Mouse (Mus musculus) embryonic facial prominence, embryonic 15.5 days (tissue): ENCODE data around the gene Lactb. TPM values are rescaled to one million over a fixed set of nuclear protein-coding genes. Genes with fewer than 3 reads are reported as not detected.
"Not testable (repeated sequence)": the region's sequence is repeated elsewhere in the genome, so short reads cannot be mapped to it uniquely, and the experiment has no call there.

Experiments used
- ATAC-seq: fragments of 200-750 bp; cut with Nextera tagmentation; 2 replicates; pipeline ENCODE4 v1.8.0; 2017; ENCODE audit warnings: low read depth, moderate TSS enrichment; ENCODE audit not compliant: insufficient number of reproducible peaks, low FRiP score, low TSS enrichment
- H3K27ac ChIP-seq: fragments of 300-500 bp; sonication (generic); replicated peaks from 2 replicates; pipeline ENCODE4 v1.5.1; 2015; ENCODE audit warnings: mild to moderate bottlenecking, inconsistent platforms
- H3K27me3 ChIP-seq: fragments of 300-500 bp; sonication (generic); 2 replicates; pipeline ENCODE4 v1.6.1; 2015; ENCODE audit warnings: inconsistent platforms
- H3K36me3 ChIP-seq: fragments of 300-500 bp; sonication (generic); 2 replicates; pipeline ENCODE4 v1.6.1; 2015; ENCODE audit warnings: mild to moderate bottlenecking, inconsistent platforms
- H3K4me1 ChIP-seq: fragments of 300-500 bp; sonication (generic); 2 replicates; pipeline ENCODE4 v1.6.1; 2015; ENCODE audit warnings: inconsistent platforms
- H3K4me2 ChIP-seq: fragments of 300-500 bp; sonication (generic); replicated peaks from 2 replicates; pipeline ENCODE4 v1.6.1; 2015; ENCODE audit warnings: mild to moderate bottlenecking, inconsistent platforms
- H3K4me3 ChIP-seq: fragments of 300-500 bp; sonication (generic); replicated peaks from 2 replicates; pipeline ENCODE4 v1.5.1; 2015; ENCODE audit warnings: mild to moderate bottlenecking, inconsistent platforms
- H3K9ac ChIP-seq: fragments of 300-500 bp; sonication (generic); 2 replicates; pipeline ENCODE4 v1.6.1; 2015; ENCODE audit warnings: inconsistent platforms
- H3K9me3 ChIP-seq: fragments of 300-500 bp; sonication (generic); replicated peaks from 2 replicates; pipeline ENCODE4 v1.6.1; 2016; ENCODE audit warnings: inconsistent platforms
- WGBS: fragments of 180-500 bp; shearing (Covaris S2); methylation state at CpG from one replicate; pipeline ENCODE4 v1.1.7; 2015; 5-methylcytosine and 5-hydroxymethylcytosine counted together
- polyA plus RNA-seq: library from polyadenylated mRNA; unstranded; fragments of >200 nt; fragmentation: Nextera tagmentation; extraction: Ambion mirVana; gene quantifications from 2 replicates; pipeline ENCODE4 v1.2.1, GENCODE M21; 2015

Lactb gene
- polyA plus RNA-seq, 1 experiment from 2014 or later, result 9.1 TPM

DNA sequence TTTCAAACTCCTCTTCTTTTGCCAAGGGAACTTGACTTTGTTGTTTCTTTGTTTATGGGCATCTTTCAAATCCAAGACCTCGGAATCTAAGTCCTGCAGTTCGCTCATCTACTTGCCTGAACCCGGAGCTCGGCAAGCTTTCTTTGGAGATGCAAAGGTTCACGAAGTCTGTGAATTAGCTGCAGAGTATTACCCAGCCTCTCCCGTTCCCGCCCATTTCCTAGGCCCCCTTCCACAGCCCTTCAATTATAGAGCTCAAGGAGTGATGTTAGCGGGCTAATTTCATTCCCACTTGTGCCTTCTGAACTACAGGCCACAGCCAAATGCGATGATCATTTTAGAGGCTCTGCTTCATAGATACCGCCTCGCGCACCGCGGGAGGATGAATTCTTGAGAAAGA is 55.3 kb downstream of the Lactb start:
- Histone ChIP-seq H3K36me3 (no peaks in the 10 kb centered on the region), H3K9me3 (no peaks in the 10 kb centered on the region), H3K4me1 (peaks cover 32% of the 10 kb centered on the region), H3K27ac (peak overlapping the region; percentile 82), H3K4me2 (peak overlapping the region; percentile 78), H3K4me3 (peak overlapping the region; percentile 94), H3K9ac (peak overlapping the region; percentile 16; the same call in 1 of the 2 replicates), H3K27me3 (no peaks in the 10 kb centered on the region)
- WGBS, result 2% methylated on average over 13 of the region's 14 CpGs
- peak; percentile 45; the same call in 1 of the 2 replicates for ATAC-seq

DNA sequence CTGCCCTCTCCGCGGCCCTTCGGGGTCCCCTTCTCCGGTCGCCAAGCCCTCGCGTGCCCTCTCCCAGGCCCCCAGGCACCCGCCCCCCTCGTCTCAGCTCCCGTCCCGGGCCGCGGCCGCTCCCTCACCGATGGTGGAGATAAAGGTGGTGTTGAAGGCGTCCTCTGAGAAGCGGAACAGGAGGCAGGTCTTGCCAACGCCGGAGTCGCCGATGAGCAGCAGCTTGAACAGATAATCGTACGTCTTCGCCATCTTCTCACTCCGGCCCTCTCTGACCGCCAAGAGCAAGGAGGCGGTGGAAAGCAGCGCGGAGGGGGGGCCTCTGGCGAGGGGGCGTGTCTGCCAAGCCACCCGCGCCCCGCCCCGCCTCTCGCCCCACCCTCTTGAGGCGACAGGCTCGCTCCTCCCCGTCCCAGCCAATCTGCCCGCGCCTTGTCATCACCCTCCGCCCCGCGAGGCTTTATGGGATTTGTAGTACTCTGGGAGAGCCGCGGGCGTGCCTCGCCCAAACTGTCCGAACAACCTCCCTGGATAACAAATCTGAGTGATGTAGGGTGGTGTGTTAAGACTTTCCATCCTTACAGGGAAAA is 55.8 kb downstream of the Lactb start, which contains the start of gene Rab8b:
TSS of gene Rab8b (minus strand) at position 306 of the 590 bp plus-strand sequence.
- H3K4me3 ChIP-seq, result peak within 1 kb of the TSS; percentile 94
- peak within 1 kb of the TSS; percentile 89 for H3K9ac ChIP-seq
- no peaks in the 10 kb centered on the region for H3K9me3 ChIP-seq
- no peaks in the 10 kb centered on the region for H3K36me3 ChIP-seq
- peak within 1 kb of the TSS; percentile 78 for H3K4me2 ChIP-seq
- peak within 1 kb of the TSS; percentile 89 for H3K27ac ChIP-seq
- under 1% methylated on average over 49 of the region's 49 CpGs for WGBS
- peak; percentile 99 for ATAC-seq
- no peaks in the 10 kb centered on the region for H3K27me3 ChIP-seq
- peaks cover 33% of the 10 kb centered on the region for H3K4me1 ChIP-seq

DNA sequence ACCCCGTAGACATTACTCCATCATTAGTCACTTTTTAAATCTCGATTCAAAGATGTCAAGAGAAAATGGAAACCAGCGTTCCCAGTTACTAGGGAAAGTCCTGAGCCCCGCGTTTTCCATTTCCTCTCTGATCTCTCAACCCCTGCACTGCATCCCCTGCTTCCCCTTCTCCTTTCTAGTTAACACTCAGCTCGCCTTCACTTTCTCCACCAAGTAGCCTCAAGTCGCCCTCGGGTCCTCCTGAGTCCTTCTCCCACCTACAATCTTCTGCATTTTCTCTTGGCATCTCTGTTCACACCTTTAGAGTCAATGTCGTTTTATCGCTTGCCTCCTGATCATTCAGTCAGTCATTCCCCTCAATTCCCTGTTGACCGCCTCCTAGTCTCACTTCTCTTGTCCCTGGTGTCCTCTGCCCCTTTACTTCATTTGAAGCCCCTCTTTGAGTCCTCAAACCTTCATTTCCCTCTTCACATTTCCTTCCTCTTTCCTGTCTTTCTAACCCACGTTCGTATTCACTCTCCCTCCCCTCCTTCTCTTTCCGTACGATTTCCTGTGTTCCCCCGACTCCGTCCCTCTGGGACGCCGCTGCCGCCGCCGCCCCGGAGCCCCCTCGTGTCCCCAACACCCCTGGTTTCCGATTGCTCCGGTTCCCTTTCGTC is 56.5 kb downstream of the Lactb start:
- no peaks in the 10 kb centered on the region for H3K9me3 ChIP-seq

DNA sequence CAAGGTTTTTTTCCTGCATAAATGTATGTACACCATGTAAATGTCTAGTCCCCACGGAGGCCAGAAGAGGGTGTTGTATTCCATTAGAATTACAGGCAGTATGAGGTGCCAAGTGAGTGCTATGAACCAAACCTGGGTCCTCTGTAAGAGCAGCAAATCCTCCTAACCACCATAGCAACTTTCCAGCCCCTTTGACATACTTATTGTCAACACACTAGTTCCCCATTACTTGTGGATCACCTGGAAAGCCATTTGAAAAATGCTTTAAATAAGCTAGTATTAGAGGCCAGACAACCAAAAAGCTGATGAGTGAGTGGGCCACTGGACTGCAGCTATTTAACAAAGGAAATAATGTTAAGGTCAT is 57.4 kb downstream of the Lactb start:
- no peak overlapping the region for H3K27ac ChIP-seq
- no peaks in the 10 kb centered on the region for H3K9me3 ChIP-seq
- no peaks in the 10 kb centered on the region for H3K36me3 ChIP-seq
- no peak overlapping the region for H3K9ac ChIP-seq
- H3K4me1 ChIP-seq, result peaks cover 33% of the 10 kb centered on the region
- H3K27me3 ChIP-seq, result no peaks in the 10 kb centered on the region
- no peak overlapping the region for H3K4me3 ChIP-seq
- H3K4me2 ChIP-seq, result peak overlapping the region; percentile 78
- 78% methylated on average over 1 of the region's 1 CpGs for WGBS
- no peak for ATAC-seq

More for the DNA sequence above, 56.5 kb downstream of the Lactb start:
- Histone ChIP-seq H3K27me3 (no peaks in the 10 kb centered on the region), H3K4me1 (peaks cover 33% of the 10 kb centered on the region), H3K27ac (peak overlapping the region; percentile 89), H3K9ac (peak overlapping the region; percentile 89), H3K4me3 (peak overlapping the region; percentile 94), H3K36me3 (no peaks in the 10 kb centered on the region), H3K4me2 (peak overlapping the region; percentile 78)
- WGBS, result 1% methylated on average over 27 of the region's 27 CpGs
- no peak for ATAC-seq

DNA sequence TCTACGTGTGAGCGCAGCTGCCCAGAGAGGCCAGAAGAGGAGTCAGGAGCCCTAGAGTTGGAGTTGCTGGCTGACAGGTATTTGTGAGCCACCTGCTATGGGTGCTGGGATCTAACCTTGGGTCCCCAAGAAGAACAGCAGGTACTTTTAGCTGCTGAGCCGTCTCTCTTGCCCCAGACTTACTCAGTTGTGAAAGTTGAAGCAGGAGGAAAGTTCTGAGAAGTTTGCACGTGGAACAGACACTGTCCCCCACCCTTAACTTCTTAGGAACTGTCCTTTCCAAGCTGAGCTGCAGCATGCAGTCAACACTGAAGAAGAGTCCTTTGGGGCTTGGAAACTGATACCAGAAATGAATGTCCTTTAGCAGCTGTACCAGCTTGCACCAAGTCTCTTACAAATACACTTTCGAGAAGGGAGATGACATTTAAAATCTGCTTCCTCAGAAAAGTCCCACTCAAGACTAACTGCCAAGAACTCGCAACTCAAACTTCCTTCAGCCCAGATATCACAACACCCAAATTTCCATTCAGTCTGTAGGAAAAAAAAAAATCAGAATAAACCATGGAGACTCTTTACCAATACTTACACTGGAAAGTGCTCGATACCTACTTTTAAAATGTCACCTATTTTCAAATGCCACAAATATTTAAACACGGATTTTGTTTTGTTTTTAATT is 57.9 kb downstream of the Lactb start:
- H3K4me2 ChIP-seq, result no peak overlapping the region
- no peak overlapping the region for H3K4me3 ChIP-seq
- H3K27ac ChIP-seq, result no peak overlapping the region
- no peak overlapping the region for H3K9ac ChIP-seq
- ATAC-seq, result no peak
- WGBS, result 83% methylated on average over 8 of the region's 8 CpGs
- H3K9me3 ChIP-seq, result no peaks in the 10 kb centered on the region
- H3K36me3 ChIP-seq, result no peaks in the 10 kb centered on the region
- H3K27me3 ChIP-seq, result no peaks in the 10 kb centered on the region
- peaks cover 33% of the 10 kb centered on the region for H3K4me1 ChIP-seq

DNA sequence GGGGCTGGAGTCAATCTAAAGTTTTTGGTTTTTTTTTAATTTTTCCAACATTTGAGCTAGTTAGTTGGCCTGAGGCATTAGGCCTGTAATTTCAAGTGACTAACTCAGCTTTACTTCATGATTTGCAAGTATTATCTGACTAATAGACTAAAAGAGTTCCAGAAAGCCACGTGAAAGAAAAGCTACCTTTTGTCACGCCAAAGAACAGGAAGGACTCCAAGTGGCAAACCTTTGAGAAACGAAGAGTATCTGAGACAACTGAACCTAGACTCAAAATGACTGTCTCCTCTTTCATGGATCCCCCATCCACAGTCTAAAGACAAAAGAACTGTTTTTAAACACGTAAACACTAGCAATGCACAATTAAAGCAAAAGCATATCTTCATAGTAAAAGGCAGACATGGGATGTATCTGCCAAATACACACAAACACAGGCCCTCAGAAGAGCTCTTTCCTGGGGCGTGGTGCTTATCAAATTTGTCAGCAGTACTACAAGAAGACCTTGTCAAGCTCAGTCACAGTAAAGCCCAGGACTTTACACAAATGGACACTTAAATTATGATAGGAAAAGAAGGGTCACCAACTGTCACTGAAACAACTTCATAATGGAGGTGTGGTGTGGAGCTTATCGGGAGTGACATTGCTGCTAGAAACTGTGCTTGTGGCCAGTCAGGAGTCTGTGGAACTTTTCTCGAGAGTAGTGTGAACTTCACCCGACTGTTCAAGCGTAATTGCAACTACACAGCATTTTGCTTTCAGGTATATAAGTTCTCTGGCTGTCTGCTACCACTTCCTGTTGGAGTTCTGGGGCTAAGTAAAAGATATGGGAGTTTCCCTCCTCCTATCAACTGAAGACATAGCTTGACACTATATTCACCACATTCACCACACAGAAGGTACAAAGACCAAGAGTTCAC is 59.2 kb downstream of the Lactb start:
- no peak overlapping the region for H3K9ac ChIP-seq
- no peaks in the 10 kb centered on the region for H3K9me3 ChIP-seq
- H3K36me3 ChIP-seq, result no peaks in the 10 kb centered on the region
- no peak overlapping the region for H3K4me3 ChIP-seq
- H3K4me1 ChIP-seq, result peaks cover 33% of the 10 kb centered on the region
- no peak overlapping the region for H3K27ac ChIP-seq
- ATAC-seq, result no peak
- H3K4me2 ChIP-seq, result no peak overlapping the region
- H3K27me3 ChIP-seq, result no peaks in the 10 kb centered on the region
- 74% methylated on average over 9 of the region's 9 CpGs for WGBS

DNA sequence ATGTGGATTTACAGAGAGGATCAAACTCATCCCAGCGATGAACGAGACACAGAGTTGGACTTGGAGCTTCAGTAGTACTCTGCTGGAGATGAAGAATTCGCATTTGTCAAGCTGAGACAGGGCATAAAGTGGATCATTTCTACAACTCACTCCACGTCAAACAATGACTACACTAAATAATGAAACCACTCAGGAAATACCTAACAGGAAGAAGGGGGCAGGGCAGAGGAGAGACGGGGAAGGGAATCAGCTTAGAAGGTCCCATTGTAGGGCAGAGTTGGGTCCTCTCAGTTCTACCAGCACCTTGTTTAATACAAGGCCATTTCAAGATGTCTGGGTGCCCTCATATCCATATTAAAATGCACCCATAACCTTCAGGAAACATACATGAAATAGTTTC is 59.9 kb downstream of the Lactb start:
- ATAC-seq, result no peak
- H3K9me3 ChIP-seq, result no peaks in the 10 kb centered on the region
- no peaks in the 10 kb centered on the region for H3K27me3 ChIP-seq
- no peak overlapping the region for H3K27ac ChIP-seq
- H3K4me1 ChIP-seq, result peaks cover 33% of the 10 kb centered on the region
- H3K4me3 ChIP-seq, result no peak overlapping the region
- H3K4me2 ChIP-seq, result no peak overlapping the region
- 68% methylated on average over 5 of the region's 5 CpGs for WGBS
- no peak overlapping the region for H3K9ac ChIP-seq
- H3K36me3 ChIP-seq, result no peaks in the 10 kb centered on the region

DNA sequence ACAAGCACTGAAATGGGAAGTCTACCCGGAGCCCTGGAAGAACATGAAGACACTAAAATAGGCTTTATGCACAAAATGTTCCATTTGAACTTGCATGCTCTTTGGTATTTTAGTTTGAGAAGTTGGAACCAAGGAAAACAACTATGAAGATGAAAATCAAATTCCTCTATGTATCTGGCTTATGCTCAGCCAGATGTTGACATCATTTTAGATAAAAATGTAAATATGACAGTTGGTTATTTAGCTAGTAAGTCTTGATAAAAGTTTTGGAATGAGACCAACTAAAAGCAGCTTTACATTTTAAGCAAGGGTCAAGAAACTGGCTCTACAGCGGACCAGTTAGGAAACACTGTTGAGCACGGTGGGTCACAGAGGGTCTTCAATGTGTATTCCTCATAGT is 60.7 kb downstream of the Lactb start:
- Histone ChIP-seq H3K4me1 (peaks cover 34% of the 10 kb centered on the region), H3K27me3 (no peaks in the 10 kb centered on the region), H3K4me3 (no peak overlapping the region), H3K36me3 (no peaks in the 10 kb centered on the region), H3K27ac (no peak overlapping the region), H3K9ac (no peak overlapping the region), H3K4me2 (no peak overlapping the region), H3K9me3 (no peaks in the 10 kb centered on the region)
- no peak for ATAC-seq
- 86% methylated on average over 3 of the region's 3 CpGs for WGBS

DNA sequence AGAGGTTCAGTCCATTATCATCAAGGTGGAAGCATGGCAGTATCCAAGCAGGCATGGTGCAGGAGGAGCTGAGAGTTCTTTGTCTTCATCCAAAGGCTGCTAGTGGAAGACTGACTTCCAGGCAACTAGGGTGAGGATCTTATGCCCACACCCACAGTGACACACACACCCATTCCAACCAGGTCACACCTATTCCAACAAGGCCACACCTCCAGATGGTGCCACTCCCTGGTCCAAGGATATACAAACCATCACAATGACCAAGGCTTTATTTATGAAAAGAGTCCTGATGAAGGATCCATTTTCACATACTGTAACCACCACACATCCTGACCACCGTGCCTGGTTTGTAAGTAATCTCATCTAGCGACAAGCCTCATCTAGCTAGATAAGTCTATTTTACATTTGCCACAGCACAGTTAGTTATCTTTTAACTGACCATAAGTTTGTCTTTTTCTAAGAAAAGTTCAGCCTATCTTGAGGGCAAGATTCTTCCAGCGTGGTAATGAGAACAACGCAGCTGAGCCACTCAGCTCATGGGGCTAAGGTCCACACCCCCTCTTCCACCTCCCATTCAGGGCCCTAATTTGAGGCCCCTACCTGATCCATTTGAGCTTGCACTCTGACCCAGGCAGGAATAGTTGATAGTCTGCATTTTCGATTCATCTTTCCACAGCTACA is 61.9 kb downstream of the Lactb start:
- peaks cover 34% of the 10 kb centered on the region for H3K4me1 ChIP-seq

DNA sequence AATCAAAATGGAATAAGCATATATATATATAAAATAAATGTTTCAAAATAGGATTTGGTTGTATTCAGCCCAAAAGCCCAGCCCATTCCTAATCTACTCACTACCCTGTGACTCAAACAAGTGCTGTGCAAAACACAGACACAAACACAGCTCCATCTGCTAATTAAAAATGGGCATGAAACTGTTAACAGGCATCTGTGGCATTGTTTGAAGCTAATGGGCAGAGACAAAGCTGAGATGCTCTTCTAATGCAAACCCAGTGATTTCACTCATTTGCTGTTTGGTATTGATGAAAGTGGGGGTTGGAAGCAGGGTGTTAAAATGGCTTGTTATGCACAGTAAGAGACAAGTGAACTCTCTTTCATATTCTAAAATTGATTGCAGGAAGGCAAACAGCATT is 63.0 kb downstream of the Lactb start:
- no peaks in the 10 kb centered on the region for H3K9me3 ChIP-seq
- H3K4me3 ChIP-seq, result no peak overlapping the region
- H3K36me3 ChIP-seq, result no peaks in the 10 kb centered on the region
- no peaks in the 10 kb centered on the region for H3K27me3 ChIP-seq
- peaks cover 25% of the 10 kb centered on the region for H3K4me1 ChIP-seq
- H3K4me2 ChIP-seq, result no peak overlapping the region
- no peak for ATAC-seq
- no peak overlapping the region for H3K9ac ChIP-seq
- no peak overlapping the region for H3K27ac ChIP-seq

More for the DNA sequence above, 61.9 kb downstream of the Lactb start:
- ATAC-seq, H3K36me3 ChIP-seq, H3K27ac ChIP-seq, H3K9me3 ChIP-seq, H3K4me2 ChIP-seq, H3K4me3 ChIP-seq, H3K27me3 ChIP-seq, H3K9ac ChIP-seq: not testable (repeated sequence)
- WGBS, result 91% methylated on average over 5 of the region's 5 CpGs
